Mouse (Mus musculus) heart, embryonic 16.5 days (tissue): ENCODE data around the gene Sprr4. TPM values are rescaled to one million over a fixed set of nuclear protein-coding genes. Genes with fewer than 3 reads are reported as not detected.

Experiments
- ATAC-seq: fragments of 200-750 bp; cut with Nextera tagmentation; replicated peaks from 2 replicates; pipeline ENCODE4 v1.8.0; 2017; ENCODE audit warnings: moderate number of reproducible peaks; ENCODE audit not compliant: insufficient read depth, low FRiP score; ENCODE audit errors: extremely low read depth
- H3K27ac ChIP-seq: fragments of 300-500 bp; sonication (generic); 2 replicates; pipeline ENCODE4 v1.5.1; 2014; ENCODE audit warnings: mild to moderate bottlenecking, low read length, control low read depth, moderate library complexity
- H3K27me3 ChIP-seq: fragments of 300-500 bp; sonication (generic); 2 replicates; pipeline ENCODE4 v1.6.1; 2014; ENCODE audit warnings: low read length, mixed read lengths; ENCODE audit not compliant: control insufficient read depth, insufficient read depth
- H3K36me3 ChIP-seq: fragments of 300-500 bp; sonication (generic); 2 replicates; pipeline ENCODE4 v1.6.1; 2014; ENCODE audit not compliant: control insufficient read depth, insufficient read depth
- H3K4me1 ChIP-seq: fragments of 300-500 bp; sonication (generic); 2 replicates; pipeline ENCODE4 v1.6.1; 2014; ENCODE audit warnings: low read length, mixed read lengths; ENCODE audit not compliant: control insufficient read depth, insufficient read depth
- H3K4me2 ChIP-seq: fragments of 300-500 bp; sonication (generic); 2 replicates; pipeline ENCODE4 v1.6.1; 2014; ENCODE audit warnings: low read depth, mild to moderate bottlenecking, control low read depth, low read length
- H3K4me3 ChIP-seq: fragments of 300-500 bp; sonication (generic); 2 replicates; pipeline ENCODE4 v1.5.1; 2014; ENCODE audit warnings: mild to moderate bottlenecking, control low read depth, low read length
- H3K9ac ChIP-seq: fragments of 300-500 bp; sonication (generic); 2 replicates; pipeline ENCODE4 v1.6.1; 2014; ENCODE audit warnings: low read length, control low read depth
- H3K9me3 ChIP-seq: fragments of 300-500 bp; sonication (generic); replicated peaks from 2 replicates; pipeline ENCODE4 v1.6.1; 2016; ENCODE audit warnings: low read length; ENCODE audit not compliant: control insufficient read depth
- WGBS: fragments of 180-500 bp; shearing (Covaris S2); extraction: QIAGEN DNeasy Blood & Tissue Kit; methylation state at CpG from one replicate; pipeline ENCODE4 v1.1.7; 2014; 5-methylcytosine and 5-hydroxymethylcytosine counted together
- polyA plus RNA-seq: library from polyadenylated mRNA; unstranded; fragments of >200 nt; fragmentation: Nextera tagmentation; extraction: Ambion mirVana; gene quantifications from 2 replicates; pipeline ENCODE4 v1.2.1, GENCODE M21; 2015

Sprr4 gene
- polyA plus RNA-seq, 1 experiment from 2014 or later, result not detected

- Histone ChIP-seq H3K4me3 (no peak overlapping the region), H3K27me3 (no peaks in the 10 kb centered on the region), H3K9me3 (no peaks in the 10 kb centered on the region), H3K36me3 (no peaks in the 10 kb centered on the region), H3K4me2 (no peak overlapping the region), H3K4me1 (no peaks in the 10 kb centered on the region), H3K27ac (no peak overlapping the region), H3K9ac (no peak overlapping the region)
- ATAC-seq, result no peak
- WGBS, result 75% methylated on average over 2 of the region's 2 CpGs
These were observed 30.2 kb downstream of the Sprr4 start for GRCm38 (mm10) chr3:92470111-92470510.

- Histone ChIP-seq H3K4me1 (no peaks in the 10 kb centered on the region), H3K4me3 (no peak overlapping the region), H3K27ac (no peak overlapping the region), H3K9ac (no peak overlapping the region), H3K27me3 (no peaks in the 10 kb centered on the region), H3K4me2 (no peak overlapping the region), H3K36me3 (no peaks in the 10 kb centered on the region), H3K9me3 (no peaks in the 10 kb centered on the region)
- ATAC-seq, result no peak
These were observed 32.9 kb downstream of the Sprr4 start for GRCm38 (mm10) chr3:92467424-92467823.

- no peaks in the 10 kb centered on the region for H3K9me3 ChIP-seq
- H3K27me3 ChIP-seq, result no peaks in the 10 kb centered on the region
- WGBS, result 56% methylated on average over 1 of the region's 1 CpGs
- no peak for ATAC-seq
- no peaks in the 10 kb centered on the region for H3K4me1 ChIP-seq
- H3K27ac ChIP-seq, result no peak overlapping the region
- H3K4me3 ChIP-seq, result no peak overlapping the region
- no peak overlapping the region for H3K4me2 ChIP-seq
- H3K9ac ChIP-seq, result no peak overlapping the region
- H3K36me3 ChIP-seq, result no peaks in the 10 kb centered on the region
These were observed 33.7 kb downstream of the Sprr4 start for GRCm38 (mm10) chr3:92466576-92466975.

GRCm38 (mm10) chr3:92458620-92459019 lies 41.7 kb downstream of the Sprr4 start, which contains the start of gene Sprr3:
Sprr3 (minus strand) TSS chr3:92458720.
- Histone ChIP-seq H3K4me2 (no peak within 1 kb of the TSS), H3K9ac (no peak within 1 kb of the TSS), H3K9me3 (no peaks in the 10 kb centered on the region), H3K27me3 (no peaks in the 10 kb centered on the region), H3K27ac (no peak within 1 kb of the TSS), H3K36me3 (no peaks in the 10 kb centered on the region), H3K4me3 (no peak within 1 kb of the TSS), H3K4me1 (no peaks in the 10 kb centered on the region)
- ATAC-seq, result no peak
- WGBS, result 58% methylated on average over 2 of the region's 2 CpGs

GRCm38 (mm10) chr3:92455151-92455550 lies 45.1 kb downstream of the Sprr4 start:
- Histone ChIP-seq H3K4me2 (no peak overlapping the region), H3K9ac (no peak overlapping the region), H3K4me3 (no peak overlapping the region), H3K4me1 (no peaks in the 10 kb centered on the region), H3K27ac (no peak overlapping the region), H3K9me3 (no peaks in the 10 kb centered on the region), H3K27me3 (no peaks in the 10 kb centered on the region), H3K36me3 (no peaks in the 10 kb centered on the region)
- no peak for ATAC-seq
- WGBS, result 56% methylated on average over 5 of the region's 5 CpGs

Other genes starting within 250 kb of the Sprr4 start
- gene Sprr2a3, start 215.1 kb downstream of the Sprr4 start, polyA plus RNA-seq, result 1.9 and 3.6 TPM in 2 replicates
- 0.21 TPM in 1 of 2 replicates, not detected in the other for gene Sprr2b, start 183.9 kb downstream of the Sprr4 start, polyA plus RNA-seq
- gene Sprr2d, start 161.4 kb downstream of the Sprr4 start, polyA plus RNA-seq, result not detected in 2 replicates
- not detected in 2 replicates for gene Sprr2e, start 148.3 kb downstream of the Sprr4 start, polyA plus RNA-seq
- 0.35 TPM in 1 of 2 replicates, not detected in the other for gene Sprr2f, start 135.3 kb downstream of the Sprr4 start, polyA plus RNA-seq
- gene Sprr2h, start 114.8 kb downstream of the Sprr4 start, polyA plus RNA-seq, result not detected in 2 replicates
- gene Sprr2i, start 92.5 kb downstream of the Sprr4 start, polyA plus RNA-seq, result not detected in 2 replicates
- gene Sprr2j-ps, start 82.4 kb downstream of the Sprr4 start, polyA plus RNA-seq, result not detected in 2 replicates
- 3.8 and 18.9 TPM in 2 replicates for gene Gm9774, start 71.1 kb downstream of the Sprr4 start, polyA plus RNA-seq
- gene Sprr2k, start 67.9 kb downstream of the Sprr4 start, polyA plus RNA-seq, result not detected in 2 replicates
- gene Sprr1b, start 61.7 kb downstream of the Sprr4 start, polyA plus RNA-seq, result 0.19 TPM in 1 of 2 replicates, not detected in the other
- gene Sprr3, start 41.8 kb downstream of the Sprr4 start, polyA plus RNA-seq, result not detected in 2 replicates
- 1.2 and 1.6 TPM in 2 replicates for gene Sprr1a, start 14.6 kb downstream of the Sprr4 start, polyA plus RNA-seq
- not detected in 2 replicates for gene 2310046K23Rik, start 34.0 kb upstream of the Sprr4 start, polyA plus RNA-seq
- gene Ivl, start 73.2 kb upstream of the Sprr4 start, polyA plus RNA-seq, result 0.14 TPM in 1 of 2 replicates, not detected in the other
- not detected in 2 replicates for gene Smcp, start 88.5 kb upstream of the Sprr4 start, polyA plus RNA-seq
- gene 2210017I01Rik, start 107.0 kb upstream of the Sprr4 start, polyA plus RNA-seq, result not detected in 2 replicates
- not detected in 2 replicates for gene Lce6a, start 121.2 kb upstream of the Sprr4 start, polyA plus RNA-seq
- not detected in 2 replicates for gene Lce1a1, start 147.8 kb upstream of the Sprr4 start, polyA plus RNA-seq
- gene Lce1b, start 156.4 kb upstream of the Sprr4 start, polyA plus RNA-seq, result not detected in 2 replicates
- gene Lce1a2, start 169.8 kb upstream of the Sprr4 start, polyA plus RNA-seq, result not detected in 2 replicates
- gene Lce1c, start 178.8 kb upstream of the Sprr4 start, polyA plus RNA-seq, result not detected in 2 replicates
- gene Lce1d, start 186.7 kb upstream of the Sprr4 start, polyA plus RNA-seq, result not detected in 2 replicates
- gene Lce1e, start 208.6 kb upstream of the Sprr4 start, polyA plus RNA-seq, result not detected in 2 replicates
- not detected in 2 replicates for gene Lce1f, start 219.9 kb upstream of the Sprr4 start, polyA plus RNA-seq
- gene Gm38119, start 238.6 kb upstream of the Sprr4 start, polyA plus RNA-seq, result not detected in 2 replicates